Mouse (Mus musculus) C2C12 (cell line): ENCODE measurements around the gene Ift52.
"Not testable (repeated sequence)": the region's sequence is repeated elsewhere in the genome, so short reads cannot be mapped to it uniquely, and the experiment has no call there.

Experiments
- CEBPB ChIP-seq: IDR thresholded peaks from one replicate; pipeline ENCODE4 v1.6.1; 2011; ENCODE audit warnings: low read depth, mild to moderate bottlenecking, control low read depth, moderate library complexity
- CTCF ChIP-seq: IDR thresholded peaks from one replicate; pipeline ENCODE4 v1.5.1; 2011; ENCODE audit not compliant: control insufficient read depth, insufficient read depth, insufficient read length
- FOSL1 ChIP-seq: IDR thresholded peaks from one replicate; pipeline ENCODE4 v1.8.0; 2011; ENCODE audit warnings: mild to moderate bottlenecking, low read length; ENCODE audit not compliant: poor library complexity, insufficient read depth, severe bottlenecking
- MAX ChIP-seq: IDR thresholded peaks from one replicate; pipeline ENCODE4 v1.6.1; 2011; ENCODE audit warnings: mild to moderate bottlenecking, control low read depth
- MYOD1 ChIP-seq: IDR thresholded peaks from one replicate; pipeline ENCODE4 v1.6.1; 2011; ENCODE audit warnings: low read depth; ENCODE audit not compliant: control insufficient read depth, insufficient read length
- MYOG ChIP-seq: IDR thresholded peaks from one replicate; pipeline ENCODE4 v1.6.1; 2011; ENCODE audit not compliant: control insufficient read depth, insufficient read length; ENCODE audit errors: extremely low read depth
- USF1 ChIP-seq: IDR thresholded peaks from one replicate; pipeline ENCODE4 v1.6.1; 2011; ENCODE audit warnings: low read depth, mild to moderate bottlenecking, control low read depth, moderate library complexity

GRCm38 (mm10) chr2:163058981-163059380, 41.8 kb downstream of the Ift52 start:
- TF ChIP-seq CTCF, CEBPB, MYOD1, FOSL1, MAX, USF1, MYOG: not testable (repeated sequence)
